Mouse (Mus musculus): ENCODE measurements around the gene Creb3.

GRCm38 (mm10) chr4:43542044-43542443 is 20.1 kb upstream of the Creb3 start:
- TF ChIP-seq CTCF (IDR thresholded peaks at IDR 0.05; ENCODE audit: extremely low read depth, insufficient read length, insufficient replicate concordance, low read depth, low read length) (no peak), POLR2A (IDR thresholded peaks at IDR 0.05; ENCODE audit: low read depth, low read length) (no peak)
